Mouse (Mus musculus): Measurements from ENCODE around the gene Rbm39.
"Not testable (repeated sequence)": the region's sequence is repeated elsewhere in the genome, so short reads cannot be mapped to it uniquely, and the experiment has no call there.

The Rbm39 gene

GRCm38 (mm10) chr2:156180094-156180821 lies at the start of gene Rbm39:
Gene Rbm39 (minus strand): TSS chr2:156180238.
- CTCF ChIA-PET = interaction anchor here (1.0 to 1.4 kb wide), 2 partner anchors 10 to 76 kb away, joined by 8 read pairs; no protein-coding TSS in a partner anchor

DNA sequence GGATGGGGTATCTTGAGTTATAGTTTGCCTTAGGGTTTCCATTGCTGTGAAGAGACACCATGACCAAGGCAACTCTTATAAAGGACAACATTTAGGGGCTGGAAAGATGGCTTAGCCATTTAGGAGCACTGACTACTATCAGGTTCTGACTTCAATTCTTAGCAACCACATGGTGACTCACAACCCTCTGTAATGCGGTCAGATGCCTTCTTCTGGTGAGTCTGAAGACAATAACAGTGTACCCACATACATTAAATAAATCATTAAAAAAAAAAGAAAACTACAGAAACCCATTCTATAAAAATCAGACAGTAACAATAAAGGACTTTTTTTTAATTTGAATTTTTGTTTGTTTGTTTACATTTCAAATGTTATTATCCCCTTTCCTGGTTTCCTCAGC lies 49.1 kb upstream of the Rbm39 start:
- CTCF ChIA-PET = no interaction called here

DNA sequence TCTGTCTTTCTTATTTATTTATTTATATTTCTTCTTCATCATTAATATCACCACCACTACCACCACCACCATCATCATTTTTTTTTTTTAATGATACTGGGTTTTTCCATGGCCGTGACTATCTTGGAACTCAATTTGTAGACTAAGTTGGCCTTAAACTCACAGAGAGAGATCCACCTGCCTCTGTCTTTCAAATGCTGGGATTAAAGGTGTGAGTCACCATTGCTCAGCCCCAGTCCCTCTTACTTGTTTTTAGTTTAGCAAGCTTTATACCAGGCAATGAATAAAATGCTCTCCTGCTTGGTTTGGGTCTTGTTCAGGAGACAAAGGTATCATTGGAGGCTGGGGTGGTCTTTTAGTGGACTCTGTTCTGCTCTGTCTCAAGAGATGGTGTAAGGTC lies 47.7 kb upstream of the Rbm39 start:
- CTCF ChIA-PET = no interaction called here

- CTCF ChIA-PET = no interaction called here
Observed at GRCm38 (mm10) chr2:156224043-156224442, 44.0 kb upstream of the Rbm39 start.

GRCm38 (mm10) chr2:156222100-156222499 lies 42.1 kb upstream of the Rbm39 start:
- CTCF ChIA-PET = interaction anchor here (0.6 kb wide), 1 partner anchor 22 kb away, joined by 6 read pairs; no protein-coding TSS in a partner anchor

DNA sequence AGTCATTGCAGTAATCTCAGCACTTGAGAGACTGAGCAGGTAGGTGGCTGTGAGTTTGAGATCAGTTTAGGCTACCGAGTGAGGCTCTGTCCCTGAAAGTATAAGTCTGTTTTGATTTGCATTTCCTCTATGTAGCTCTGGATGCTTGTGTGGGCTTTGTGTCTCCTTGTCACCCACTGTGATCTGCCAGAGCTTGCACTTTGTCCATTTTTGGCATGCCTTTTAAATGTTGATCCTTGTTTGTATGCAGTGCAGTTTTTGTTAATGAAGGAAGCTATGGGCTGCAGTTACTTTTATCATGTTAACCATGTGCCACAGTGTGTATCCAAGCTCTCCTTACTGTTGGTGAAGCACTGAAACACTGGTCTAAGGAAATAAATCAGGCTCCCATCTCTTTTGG lies 37.7 kb upstream of the Rbm39 start:
- CTCF ChIA-PET = interaction anchor here (0.7 to 1.1 kb wide), 3 partner anchors 9 to 547 kb away, joined by 3 to 9 read pairs (median 3); no protein-coding TSS in a partner anchor

DNA sequence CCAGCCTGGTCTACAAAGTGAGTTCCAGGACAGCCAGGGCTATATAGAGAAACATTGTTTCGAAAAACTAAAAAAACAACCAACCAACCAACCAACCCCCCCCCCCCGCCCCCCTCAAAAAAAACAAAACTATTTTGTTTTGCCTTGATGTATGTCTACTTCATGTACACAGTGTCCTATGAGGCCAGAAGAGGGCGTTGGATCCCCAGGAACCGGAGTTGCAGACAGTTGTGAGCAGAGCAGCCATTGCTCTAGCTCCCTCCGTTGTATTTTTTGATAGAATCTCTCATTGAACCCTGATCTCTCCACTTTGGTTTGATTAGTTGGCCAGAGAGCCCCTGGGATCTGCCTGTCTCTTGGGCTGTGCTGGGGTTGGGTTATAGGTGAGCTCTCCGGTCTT lies 23.9 kb upstream of the Rbm39 start:
- CTCF ChIA-PET = no interaction called here

DNA sequence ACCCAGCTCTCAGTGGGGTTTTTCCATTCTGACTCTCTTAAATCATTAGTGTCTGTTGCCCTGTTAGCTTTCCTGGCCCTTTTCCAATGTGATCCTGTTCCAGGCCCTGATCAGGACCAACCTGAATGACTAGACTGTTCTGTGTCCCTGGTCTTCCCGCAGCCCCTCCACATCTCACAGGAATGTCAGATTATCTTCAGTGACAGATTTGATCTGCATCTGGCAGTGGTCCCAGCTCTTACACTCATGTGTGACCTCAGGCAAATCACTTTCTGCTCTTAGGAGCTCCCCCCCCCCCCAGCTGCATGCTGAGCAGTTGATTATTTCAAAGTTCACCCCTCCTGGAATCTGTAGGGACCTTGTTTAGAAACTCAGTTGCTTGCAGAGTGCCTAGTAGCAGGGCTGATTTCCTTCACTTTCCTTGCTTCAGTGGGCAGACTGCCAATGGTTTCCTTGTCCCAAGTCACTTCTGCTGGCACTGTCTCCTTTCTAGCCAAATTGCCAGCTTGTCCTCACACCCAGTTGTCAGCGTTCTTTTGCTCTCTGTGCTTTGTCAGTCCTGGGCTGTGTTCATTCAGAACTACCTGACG lies 22.9 kb upstream of the Rbm39 start:
- CTCF ChIA-PET = no interaction called here

- CTCF ChIA-PET = interaction anchor here (0.6 kb wide), 2 partner anchors 25 to 216 kb away, joined by 3 read pairs; no protein-coding TSS in a partner anchor
Observed at GRCm38 (mm10) chr2:156201486-156201885, 21.4 kb upstream of the Rbm39 start.

GRCm38 (mm10) chr2:156199944-156200343 lies 19.9 kb upstream of the Rbm39 start:
- CTCF ChIA-PET = interaction anchor here (0.6 kb wide), 1 partner anchor 22 kb away, joined by 6 read pairs; no protein-coding TSS in a partner anchor

DNA sequence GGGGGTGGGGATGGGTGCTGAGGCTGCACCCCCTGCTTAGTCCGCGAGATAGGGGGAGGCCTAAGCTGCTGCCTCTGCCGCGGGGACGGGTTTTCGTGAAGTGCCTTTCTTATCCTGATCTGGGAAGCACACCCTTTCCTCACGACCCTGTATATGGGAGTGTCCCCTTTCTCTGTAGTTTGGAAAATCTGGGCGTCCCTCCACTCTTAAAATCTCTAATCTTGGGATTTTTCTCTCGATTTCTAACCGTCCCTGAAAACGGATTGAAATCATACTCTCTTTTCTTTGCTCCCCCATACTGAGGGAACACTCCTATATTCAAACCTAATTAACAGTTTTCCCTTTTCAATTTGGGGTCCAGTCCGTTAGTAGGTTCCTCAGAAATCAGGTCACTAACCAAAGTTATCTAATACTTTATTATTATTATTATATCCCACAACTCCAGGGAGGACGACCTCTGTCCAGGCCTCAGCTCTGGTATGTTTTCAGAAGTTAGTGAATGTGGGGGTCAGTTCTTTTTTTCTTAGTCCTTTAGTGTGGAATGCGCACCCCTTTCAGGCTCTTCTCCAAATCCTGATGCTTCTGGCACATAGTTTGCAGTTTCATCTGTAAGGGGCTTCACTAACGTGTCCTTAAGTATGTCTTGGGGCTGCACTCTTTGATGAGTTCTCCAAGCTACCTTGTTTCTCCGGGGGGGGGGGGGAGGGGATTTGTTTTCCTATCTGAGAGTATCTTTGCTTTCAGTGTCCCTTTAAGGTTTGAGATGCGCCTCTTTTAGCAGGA lies 17.3 kb upstream of the Rbm39 start:
- CTCF ChIA-PET = no interaction called here

DNA sequence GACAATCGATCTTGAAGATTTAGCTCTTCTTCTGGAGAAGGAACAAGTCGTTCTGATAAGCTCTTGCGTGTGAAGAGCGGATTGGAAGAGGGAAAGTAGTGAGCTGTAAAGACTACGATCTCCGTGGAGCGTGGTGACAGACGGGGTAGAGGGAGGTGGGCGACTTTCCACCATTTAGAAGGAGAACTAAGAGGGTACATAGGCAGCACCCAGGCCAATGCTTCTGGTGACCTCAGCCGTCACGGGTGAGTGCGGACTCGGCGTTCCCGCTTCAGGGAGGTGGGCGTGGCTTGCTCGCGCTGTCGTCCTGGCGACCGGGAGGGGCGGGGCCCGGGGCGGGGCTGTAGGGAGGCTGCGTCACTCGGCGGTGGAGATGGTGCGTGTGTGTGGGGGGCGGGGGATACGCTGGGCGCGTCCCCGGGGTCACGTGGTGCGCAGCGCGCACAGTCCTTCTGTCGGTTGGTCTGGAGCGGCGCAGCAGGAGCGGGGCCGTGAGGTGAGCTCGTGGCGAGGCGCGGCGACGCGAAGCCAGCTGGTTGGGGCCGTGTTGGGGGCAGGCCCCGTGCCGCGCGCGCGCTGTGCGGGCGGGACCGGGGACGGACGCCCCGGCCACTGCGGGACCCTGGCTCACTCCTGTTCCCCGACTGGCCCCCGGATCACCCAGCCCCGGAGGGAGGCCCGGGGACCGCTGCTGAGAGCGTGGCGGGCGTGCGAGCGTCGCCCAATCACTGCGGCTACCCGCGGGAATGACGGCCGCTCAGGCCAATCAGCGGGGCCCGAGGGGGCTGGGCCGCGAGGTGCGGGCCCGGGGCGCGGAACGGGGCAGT lies 16.5 kb upstream of the Rbm39 start, which contains the start of gene Phf20:
Gene Phf20, plus strand, starts transcription at position 165 of the 827 bp plus-strand sequence.
- CTCF ChIA-PET = no interaction called here

- CTCF ChIA-PET = interaction anchor here (1.4 kb wide), 1 partner anchor 18 kb away, joined by 3 read pairs; no protein-coding TSS in a partner anchor
Observed at GRCm38 (mm10) chr2:156194571-156194970, 14.5 kb upstream of the Rbm39 start.

DNA sequence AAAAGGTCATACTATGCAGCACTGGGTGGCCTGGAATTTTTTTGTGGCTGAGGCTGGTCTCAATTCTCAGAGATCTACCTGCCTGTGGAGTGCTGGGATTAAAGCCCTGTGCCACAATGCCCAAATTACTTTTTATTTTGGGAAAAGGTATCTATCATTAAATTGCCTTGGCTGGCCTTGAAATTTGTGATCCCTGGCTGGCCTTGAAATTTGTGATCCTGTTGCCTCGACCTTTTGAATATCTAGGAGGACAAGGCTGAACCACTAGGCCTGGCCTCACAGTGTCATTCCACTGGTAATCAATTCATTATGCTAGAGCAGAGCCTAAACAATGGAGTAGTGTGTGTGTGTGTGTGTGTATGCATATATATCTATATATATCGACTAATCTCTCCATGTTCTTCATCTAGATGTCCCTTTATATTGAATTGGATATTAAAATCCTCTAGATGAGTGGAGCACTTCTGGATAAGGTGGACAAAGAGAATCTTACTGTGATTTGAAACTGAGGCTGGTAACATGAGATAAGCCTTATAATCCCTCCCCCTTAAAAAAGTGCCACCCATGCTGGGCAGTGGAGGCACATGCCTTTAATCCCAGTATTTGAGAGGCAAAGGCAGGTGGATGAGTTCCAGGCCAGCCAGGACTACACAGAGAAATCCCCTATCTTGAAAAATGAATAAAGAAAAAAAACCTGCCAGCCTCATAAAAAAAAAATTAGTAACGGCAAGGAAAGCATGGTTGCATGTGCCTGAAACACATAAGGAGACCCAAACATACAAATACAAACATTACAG lies 13.2 kb upstream of the Rbm39 start:
- CTCF ChIA-PET = interaction anchor here (1.4 kb wide), 1 partner anchor 17 kb away, joined by 3 read pairs; no protein-coding TSS in a partner anchor

GRCm38 (mm10) chr2:156192068-156192467 lies 12.0 kb upstream of the Rbm39 start:
- CTCF ChIA-PET = interaction anchor here (0.6 kb wide), 1 partner anchor 61 kb away, joined by 6 read pairs; no protein-coding TSS in a partner anchor

DNA sequence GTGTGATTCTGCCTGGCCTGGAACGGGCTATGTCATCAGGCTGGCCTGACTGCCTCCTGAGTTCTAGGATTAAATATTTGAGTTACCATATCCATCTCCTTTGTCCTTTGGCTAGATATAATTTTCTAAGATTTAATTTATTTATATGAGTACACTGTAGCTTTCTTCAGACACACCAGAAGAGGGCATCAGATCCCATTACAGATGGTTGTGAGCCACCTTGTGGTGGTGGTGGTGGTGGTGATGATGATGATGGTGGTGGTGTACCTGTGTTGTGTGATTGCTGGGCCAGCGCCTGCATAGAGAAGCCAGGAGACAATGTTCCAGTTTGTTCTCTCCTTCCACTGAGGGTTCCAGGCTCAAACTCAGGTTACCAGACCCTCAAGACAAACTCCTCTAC lies 11.5 kb upstream of the Rbm39 start:
- CTCF ChIA-PET = interaction anchor here (1.9 kb wide), 1 partner anchor 11 kb away, joined by 8 read pairs; no protein-coding TSS in a partner anchor

DNA sequence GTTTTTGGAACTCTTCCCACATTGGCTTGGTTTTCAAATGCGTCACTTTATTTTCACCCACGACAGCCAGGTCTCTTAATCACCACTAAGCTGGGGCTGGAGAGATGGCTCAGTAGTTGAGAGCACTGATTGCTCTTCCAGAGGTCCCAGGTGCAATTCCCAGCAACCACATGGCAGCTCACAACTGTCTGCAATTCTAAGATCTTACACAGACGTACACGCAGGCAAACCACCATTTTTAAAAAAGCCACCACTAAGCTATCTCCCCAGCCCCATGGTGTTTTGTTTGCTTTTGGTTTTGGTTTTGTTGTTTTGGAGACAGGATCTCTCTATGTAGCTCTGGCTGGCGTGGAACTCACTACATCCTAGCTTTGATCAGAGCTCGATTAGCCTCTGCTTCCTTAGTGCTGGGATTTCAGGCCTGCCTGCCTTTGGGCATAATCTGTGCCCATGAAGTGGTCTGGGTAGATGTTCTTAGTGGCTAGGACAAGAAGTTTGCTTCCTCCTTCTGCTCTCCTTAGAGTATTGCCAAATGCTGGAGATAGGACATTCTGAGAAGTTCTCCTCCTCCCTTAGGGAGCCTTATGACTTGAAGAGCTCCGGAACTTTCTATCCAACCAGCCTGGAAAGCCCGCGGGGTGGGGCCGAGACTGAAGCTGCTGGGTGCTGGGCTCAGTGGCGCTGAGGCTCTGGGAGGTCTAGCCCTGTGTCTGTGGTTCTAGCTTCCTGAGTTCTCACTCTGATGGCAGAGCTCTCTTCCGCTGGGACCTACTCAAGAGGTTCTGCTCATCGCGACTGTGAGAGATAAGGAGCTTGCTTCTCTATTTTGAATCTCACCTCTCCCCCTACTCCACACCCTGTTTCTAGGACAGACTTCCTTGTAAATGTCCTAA lies 10.2 kb upstream of the Rbm39 start:
- CTCF ChIA-PET = interaction anchor here (0.5 to 1.9 kb wide), 3 partner anchors 9 to 26 kb away, joined by 4 to 10 read pairs (median 8); no protein-coding TSS in a partner anchor

GRCm38 (mm10) chr2:156189241-156189640 lies 9.2 kb upstream of the Rbm39 start:
- CTCF ChIA-PET = not testable (repeated sequence)

- CTCF ChIA-PET = interaction anchor here (0.5 to 1.4 kb wide), 2 partner anchors 9 to 96 kb away, joined by 6 to 8 read pairs; no protein-coding TSS in a partner anchor
Observed at GRCm38 (mm10) chr2:156181592-156181991, 1.6 kb upstream of the Rbm39 start.

All from spleen, embryonic (tissue).